Mouse (Mus musculus) heart, embryonic 14.5 days (tissue): ENCODE measurements around the gene Crhr2. TPM values are rescaled to one million over a fixed set of nuclear protein-coding genes. Genes with fewer than 3 reads are reported as not detected.

Experiments used
- ATAC-seq: fragments of 200-750 bp; cut with Nextera tagmentation; 2 replicates; pipeline ENCODE4 v1.8.0; 2017; ENCODE audit warnings: low read depth, moderate TSS enrichment; ENCODE audit not compliant: insufficient number of reproducible peaks, insufficient read depth, low FRiP score
- H3K27ac ChIP-seq, 2 experiments: fragments of 200-500 bp in 1 of 2; fragments of 300-500 bp in 1 of 2; sonication (generic) in 1 of 2; replicated peaks in 1 of 2; 2 replicates each; pipeline ENCODE4 v1.5.1; 2012 to 2014; ENCODE audit warnings: low read depth in 2 of 2, low read length in 2 of 2, control low read depth in 1 of 2, mild to moderate bottlenecking in 1 of 2, mixed read lengths in 1 of 2; ENCODE audit not compliant: control insufficient read depth in 1 of 2, insufficient read depth in 1 of 2
- H3K27me3 ChIP-seq: fragments of 300-500 bp; sonication (generic); 2 replicates; pipeline ENCODE4 v1.6.1; 2014; ENCODE audit warnings: mild to moderate bottlenecking, low read length, control low read depth; ENCODE audit not compliant: control insufficient read depth, insufficient read depth
- H3K36me3 ChIP-seq: fragments of 300-500 bp; sonication (generic); 2 replicates; pipeline ENCODE4 v1.6.1; 2014; ENCODE audit warnings: mild to moderate bottlenecking, control low read depth, low read length, mixed read lengths; ENCODE audit not compliant: control insufficient read depth, insufficient read depth
- H3K4me1 ChIP-seq, 2 experiments: fragments of 200-500 bp in 1 of 2; fragments of 300-500 bp in 1 of 2; sonication (generic) in 1 of 2; 2 replicates each; pipeline ENCODE4 v1.6.1; 2012 to 2014; ENCODE audit warnings: low read length in 2 of 2, control low read depth in 1 of 2, mixed read lengths in 1 of 2; ENCODE audit not compliant: control insufficient read depth in 2 of 2, insufficient read depth in 2 of 2
- H3K4me2 ChIP-seq: fragments of 300-500 bp; sonication (generic); 2 replicates; pipeline ENCODE4 v1.6.1; 2014; ENCODE audit warnings: mild to moderate bottlenecking, low read length
- H3K4me3 ChIP-seq, 2 experiments: fragments of 200-500 bp in 1 of 2; fragments of 300-500 bp in 1 of 2; sonication (generic) in 1 of 2; 2 replicates each; pipeline ENCODE4 v1.5.1; 2012 to 2014; ENCODE audit warnings: low read length in 2 of 2, mild to moderate bottlenecking in 2 of 2, control low read depth in 1 of 2, low read depth in 1 of 2, moderate library complexity in 1 of 2; ENCODE audit not compliant: control insufficient read depth in 1 of 2, insufficient read depth in 1 of 2
- H3K9ac ChIP-seq: fragments of 300-500 bp; sonication (generic); 2 replicates; pipeline ENCODE4 v1.6.1; 2014; ENCODE audit warnings: mild to moderate bottlenecking, low read length
- H3K9me3 ChIP-seq: fragments of 300-500 bp; sonication (generic); 2 replicates; pipeline ENCODE4 v1.6.1; 2016; ENCODE audit warnings: low read length, control low read depth; ENCODE audit not compliant: control insufficient read depth
- WGBS: fragments of 180-500 bp; shearing (Covaris S2); extraction: QIAGEN DNeasy Blood & Tissue Kit; methylation state at CpG from one replicate; pipeline ENCODE4 v1.1.7; 2014; 5-methylcytosine and 5-hydroxymethylcytosine counted together
- polyA plus RNA-seq: library from polyadenylated mRNA; unstranded; fragments of >200 nt; fragmentation: Nextera tagmentation; extraction: Ambion mirVana; gene quantifications from 2 replicates; pipeline ENCODE4 v1.2.1, GENCODE M21; 2014

The Crhr2 gene
- polyA plus RNA-seq, 1 experiment from 2014 or later: 10.0 TPM

GRCm38 (mm10) chr6:55152226-55152625 lies 19.4 kb upstream of the Crhr2 start:
- no peaks in the 10 kb centered on the region for H3K9me3 ChIP-seq
- H3K4me2 ChIP-seq: no peak overlapping the region
- no peak overlapping the region for H3K27ac ChIP-seq
- H3K9ac ChIP-seq: no peak overlapping the region
- H3K4me3 ChIP-seq: no peak overlapping the region
- 88% methylated on average over 3 of the region's 3 CpGs for WGBS
- no peak for ATAC-seq
- H3K27me3 ChIP-seq: no peaks in the 10 kb centered on the region
- no peaks in the 10 kb centered on the region for H3K36me3 ChIP-seq
- no peaks in the 10 kb centered on the region for H3K4me1 ChIP-seq

GRCm38 (mm10) chr6:55146138-55146537 lies 13.3 kb upstream of the Crhr2 start:
- no peak overlapping the region for H3K4me2 ChIP-seq
- H3K27me3 ChIP-seq: no peaks in the 10 kb centered on the region
- H3K4me3 ChIP-seq: no peak overlapping the region
- 52% methylated on average over 4 of the region's 4 CpGs for WGBS
- H3K9me3 ChIP-seq: 0 out of 2 replicates have a peak, but pooled peaks cover 6% of the 10 kb centered on the region
- ATAC-seq: no peak
- H3K9ac ChIP-seq: no peak overlapping the region
- H3K27ac ChIP-seq: no peak overlapping the region
- no peaks in the 10 kb centered on the region for H3K4me1 ChIP-seq
- H3K36me3 ChIP-seq: no peaks in the 10 kb centered on the region

- 0 out of 2 replicates have a peak, but pooled peaks cover 6% of the 10 kb centered on the region for H3K9me3 ChIP-seq
- 44% methylated on average over 5 of the region's 5 CpGs for WGBS
- H3K9ac ChIP-seq: no peak overlapping the region
- H3K27ac ChIP-seq: no peak overlapping the region
- no peaks in the 10 kb centered on the region for H3K36me3 ChIP-seq
- H3K4me2 ChIP-seq: no peak overlapping the region
- ATAC-seq: no peak
- no peaks in the 10 kb centered on the region for H3K4me1 ChIP-seq
- no peaks in the 10 kb centered on the region for H3K27me3 ChIP-seq
- no peak overlapping the region for H3K4me3 ChIP-seq
These were observed 12.5 kb upstream of the Crhr2 start for GRCm38 (mm10) chr6:55145285-55145684.

- Histone ChIP-seq H3K4me2 (no peak overlapping the region), H3K4me3 (no peak overlapping the region), H3K9ac (no peak overlapping the region), H3K27ac (no peak overlapping the region), H3K27me3 (no peaks in the 10 kb centered on the region), H3K4me1 (peaks cover 7 to 9% of the 10 kb centered on the region in 2 experiments), H3K36me3 (no peaks in the 10 kb centered on the region), H3K9me3 (no peaks in the 10 kb centered on the region)
- ATAC-seq: no peak
These were observed 5.5 kb upstream of the Crhr2 start for GRCm38 (mm10) chr6:55138343-55138742.

- H3K9ac ChIP-seq: peak overlapping the region; percentile 69; the same call in 1 of the 2 replicates
- no peak for ATAC-seq
- H3K4me3 ChIP-seq: no peak overlapping the region
- no peaks in the 10 kb centered on the region for H3K36me3 ChIP-seq
- WGBS: 90% methylated on average over 1 of the region's 1 CpGs
- peak overlapping the region; percentile 65 for H3K4me2 ChIP-seq
- no peaks in the 10 kb centered on the region for H3K9me3 ChIP-seq
- peak overlapping the region; percentile 71 to 83 for H3K27ac ChIP-seq
- peaks cover 38 to 41% of the 10 kb centered on the region in 2 experiments for H3K4me1 ChIP-seq
- no peaks in the 10 kb centered on the region for H3K27me3 ChIP-seq
These were observed 609 bp upstream of the Crhr2 start for GRCm38 (mm10) chr6:55133425-55133824.

GRCm38 (mm10) chr6:55131301-55131700 lies 1.5 kb downstream of the Crhr2 start:
- WGBS: 85% methylated on average over 4 of the region's 4 CpGs
- H3K27me3 ChIP-seq: no peaks in the 10 kb centered on the region
- no peak for ATAC-seq
- peaks cover 38 to 41% of the 10 kb centered on the region in 2 experiments for H3K4me1 ChIP-seq
- H3K4me3 ChIP-seq: no peak overlapping the region
- H3K27ac ChIP-seq: peak overlapping the region; percentile 48 to 78
- H3K36me3 ChIP-seq: no peaks in the 10 kb centered on the region
- peak overlapping the region; percentile 65 for H3K4me2 ChIP-seq
- H3K9ac ChIP-seq: no peak overlapping the region
- no peaks in the 10 kb centered on the region for H3K9me3 ChIP-seq

- H3K4me2 ChIP-seq: peak overlapping the region; percentile 65
- peak overlapping the region; percentile 48 to 78 for H3K27ac ChIP-seq
- H3K9ac ChIP-seq: no peak overlapping the region
- 2% methylated on average over 6 of the region's 6 CpGs for WGBS
- H3K4me1 ChIP-seq: peaks cover 38 to 41% of the 10 kb centered on the region in 2 experiments
- H3K27me3 ChIP-seq: no peaks in the 10 kb centered on the region
- no peaks in the 10 kb centered on the region for H3K9me3 ChIP-seq
- no peak overlapping the region for H3K4me3 ChIP-seq
- H3K36me3 ChIP-seq: no peaks in the 10 kb centered on the region
- no peak for ATAC-seq
These were observed 2.2 kb downstream of the Crhr2 start for GRCm38 (mm10) chr6:55130631-55131030.

- no peak overlapping the region for H3K4me2 ChIP-seq
- no peaks in the 10 kb centered on the region for H3K9me3 ChIP-seq
- no peak overlapping the region for H3K27ac ChIP-seq
- H3K4me1 ChIP-seq: peaks cover 32% of the 10 kb centered on the region in 2 experiments
- no peaks in the 10 kb centered on the region for H3K27me3 ChIP-seq
- no peak overlapping the region for H3K4me3 ChIP-seq
- no peak overlapping the region for H3K9ac ChIP-seq
- H3K36me3 ChIP-seq: no peaks in the 10 kb centered on the region
- ATAC-seq: no peak
These were observed 4.4 kb downstream of the Crhr2 start for GRCm38 (mm10) chr6:55128391-55128790.
